Mouse (Mus musculus) large intestine, adult 2 months (tissue): ENCODE measurements around the gene Il24. TPM values are rescaled to one million over a fixed set of nuclear protein-coding genes. Genes with fewer than 3 reads are reported as not detected.

ENCODE experiments used
- DNase-seq: peaks from one replicate; pipeline ENCODE4 v3.0.0-alpha.2; 2012; ENCODE audit warnings: low read depth, low spot score
- WGBS: fragments of 180-500 bp; shearing (Covaris S2); methylation state at CpG from one replicate; pipeline ENCODE4 v1.1.7; 2018; 5-methylcytosine and 5-hydroxymethylcytosine counted together
- polyA plus RNA-seq: library from polyadenylated mRNA; depleted of rRNA; stranded (reverse); fragments of >200 nt; gene quantifications from 2 replicates; pipeline ENCODE4 v1.2.3, GENCODE M21; 2012; rRNA removed

Gene Il24
- polyA plus RNA-seq: not detected in 2 replicates

DNA sequence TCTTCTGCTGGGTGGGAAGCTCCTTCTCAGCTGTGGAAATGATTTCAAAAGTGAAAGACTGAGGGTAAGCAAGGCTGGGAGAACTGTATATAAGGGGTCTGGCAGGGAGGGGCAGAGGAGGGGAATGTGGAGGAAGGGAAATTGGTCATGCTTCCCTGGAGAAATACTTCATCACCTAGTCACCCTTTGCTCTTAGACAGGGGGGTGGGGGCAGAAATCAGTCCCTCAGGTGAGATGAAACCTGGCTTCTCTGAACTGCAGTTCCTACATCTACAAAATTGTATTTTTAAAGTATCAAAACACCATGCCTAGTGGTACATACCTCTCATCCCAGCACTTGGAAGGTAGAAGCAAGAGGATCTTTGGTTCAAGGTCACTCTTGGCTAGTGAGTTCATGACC lies at the start of gene Il24:
Gene Il24 (minus strand): TSS at position 101 of the 400 bp plus-strand sequence.
- DNase-seq: no peak

DNA sequence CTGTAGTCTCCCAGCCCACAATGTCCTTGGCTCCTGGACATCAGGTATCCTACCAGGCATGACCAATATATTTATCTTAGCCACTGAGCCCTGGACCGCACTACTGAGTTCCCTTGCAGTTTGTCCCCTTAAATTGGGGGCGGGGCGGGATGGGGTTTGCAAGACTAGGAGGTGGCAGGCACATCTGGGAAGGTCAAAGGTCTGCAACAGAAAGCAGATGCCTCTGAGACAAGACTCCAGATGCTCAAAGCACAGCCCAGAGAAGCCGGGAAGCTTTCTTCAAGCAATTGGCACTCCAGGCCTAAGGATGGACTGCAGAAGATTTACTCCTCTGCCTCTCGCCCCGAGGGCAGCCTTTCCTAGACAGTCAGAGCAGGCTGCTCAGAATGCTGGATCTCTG lies 49.1 kb upstream of the Il24 start:
- 58% methylated on average over 6 of the region's 6 CpGs for WGBS
- no peak for DNase-seq

DNA sequence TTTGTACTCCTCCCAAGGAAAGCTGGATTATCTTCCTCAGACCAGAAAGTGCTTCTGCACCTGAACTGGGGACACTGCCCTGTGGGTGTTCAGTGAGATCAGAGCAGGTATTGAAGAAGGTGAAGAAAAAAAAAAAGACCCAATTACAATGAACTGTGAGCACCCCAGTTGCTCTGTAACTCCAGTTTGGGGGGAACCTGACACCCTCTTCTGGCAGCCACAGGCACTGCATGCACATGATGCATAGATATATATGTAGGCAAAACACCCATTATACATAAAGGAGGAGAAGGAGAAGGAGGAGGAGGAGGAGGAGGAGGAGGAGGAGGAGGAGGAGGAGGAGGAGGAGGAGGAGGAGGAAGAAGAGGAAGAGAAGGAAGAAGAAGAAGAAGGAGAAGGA lies 39.2 kb upstream of the Il24 start:
- no peak for DNase-seq

DNA sequence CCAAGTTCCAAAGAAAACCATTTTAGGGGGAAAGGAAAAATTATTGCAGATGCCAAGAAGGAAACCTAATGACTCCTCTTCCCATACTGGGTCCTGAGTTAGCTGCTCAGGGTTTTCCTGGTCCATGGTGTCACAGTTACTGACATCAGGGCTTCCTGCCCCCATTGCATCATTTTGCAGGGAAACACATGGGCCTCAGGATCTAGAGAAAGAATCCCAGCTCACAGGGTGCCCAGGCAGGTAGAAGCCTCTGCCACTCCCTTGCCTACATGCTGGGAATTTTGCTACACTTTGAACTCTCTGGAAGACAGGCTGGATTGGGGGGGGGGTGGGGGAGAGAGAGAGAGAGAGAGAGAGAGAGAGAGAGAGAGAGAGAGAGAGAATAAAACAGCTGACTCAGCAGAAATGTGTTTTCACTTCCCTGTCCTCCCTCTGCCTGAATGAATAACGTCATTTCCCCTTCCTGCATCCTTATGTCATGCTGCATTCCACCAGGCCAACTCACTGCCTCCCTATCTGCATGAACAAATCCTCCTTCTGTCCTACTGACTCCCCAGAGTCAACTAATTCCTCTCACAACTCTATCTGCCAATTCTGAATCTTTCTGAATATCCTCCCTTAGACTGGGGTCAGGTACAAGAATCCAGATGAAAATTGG lies 31.2 kb upstream of the Il24 start:
- no peak for DNase-seq
- 10% methylated on average over 1 of the region's 1 CpGs for WGBS

DNA sequence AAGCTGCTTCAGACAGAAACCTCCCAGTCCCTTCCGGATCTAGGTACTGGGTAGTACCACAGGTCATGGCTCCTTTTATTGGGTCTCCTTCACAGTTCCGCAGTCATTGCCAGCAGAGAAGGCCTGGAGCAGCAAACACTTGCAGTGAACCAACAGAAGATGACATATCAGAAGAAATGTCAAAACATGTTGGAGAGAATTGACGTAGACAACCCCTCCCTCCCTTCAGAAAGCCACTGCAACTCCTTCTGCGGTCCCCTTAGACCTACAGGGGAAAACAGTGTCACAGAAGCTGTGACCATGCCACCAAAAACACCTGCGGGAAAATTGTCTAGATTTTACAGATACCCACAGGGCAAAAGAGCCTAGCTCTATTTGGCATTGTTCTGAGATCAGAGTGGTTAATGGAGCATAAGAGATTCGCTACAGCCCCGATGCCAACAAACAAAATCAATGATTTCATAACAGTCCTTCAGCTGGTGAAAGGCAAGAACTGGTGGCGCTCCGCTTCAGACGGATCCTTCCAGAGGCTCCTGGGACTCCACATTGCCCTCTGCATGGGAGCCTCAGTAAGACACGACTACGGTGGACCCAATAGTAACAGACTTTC lies 24.3 kb upstream of the Il24 start, which contains the start of gene Il20:
Gene Il20 (minus strand): TSS at position 51 of the 610 bp plus-strand sequence.
- 88% methylated on average over 12 of the region's 12 CpGs for WGBS
- DNase-seq: no peak

DNA sequence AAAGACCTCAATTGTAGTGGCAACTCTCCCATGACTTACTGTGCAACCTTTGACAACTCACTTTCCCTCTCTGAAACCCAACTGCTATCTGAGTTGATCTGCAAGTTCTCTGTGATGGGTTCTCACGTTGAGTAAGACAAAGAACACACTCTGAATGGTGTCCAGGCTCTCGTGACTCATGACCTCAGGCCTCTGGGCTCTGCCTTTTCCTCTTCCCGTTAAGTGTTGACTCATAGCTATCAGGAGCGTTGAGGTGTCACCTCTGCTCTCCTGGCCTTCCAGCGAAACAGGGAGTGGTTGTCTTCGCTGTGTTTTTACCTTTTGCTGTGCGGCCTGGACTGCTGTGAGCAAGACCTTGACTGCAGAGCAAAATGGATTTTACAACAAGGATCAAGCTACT lies 15.3 kb upstream of the Il24 start:
- WGBS: 38% methylated on average over 7 of the region's 7 CpGs
- no peak for DNase-seq

DNA sequence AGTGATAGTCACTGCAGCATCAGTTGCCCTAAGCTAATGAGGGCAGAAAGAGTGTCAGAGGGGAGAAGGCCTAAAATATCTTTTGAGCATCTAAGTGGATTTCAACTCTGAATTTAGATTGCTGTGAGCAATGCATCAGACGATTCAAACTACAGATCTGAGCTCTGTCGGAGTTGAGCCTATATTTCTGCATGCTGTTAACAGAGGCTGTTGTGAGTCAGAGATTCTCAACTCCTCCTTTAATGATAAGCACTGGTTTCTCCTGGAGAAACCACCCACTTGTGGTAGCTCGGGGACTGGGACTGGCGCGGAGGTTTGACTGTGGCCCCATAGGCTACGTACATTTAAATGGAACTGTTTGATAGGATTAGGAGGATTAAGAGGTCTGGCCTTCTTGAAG lies 7.2 kb upstream of the Il24 start:
- WGBS: 86% methylated on average over 6 of the region's 6 CpGs

DNA sequence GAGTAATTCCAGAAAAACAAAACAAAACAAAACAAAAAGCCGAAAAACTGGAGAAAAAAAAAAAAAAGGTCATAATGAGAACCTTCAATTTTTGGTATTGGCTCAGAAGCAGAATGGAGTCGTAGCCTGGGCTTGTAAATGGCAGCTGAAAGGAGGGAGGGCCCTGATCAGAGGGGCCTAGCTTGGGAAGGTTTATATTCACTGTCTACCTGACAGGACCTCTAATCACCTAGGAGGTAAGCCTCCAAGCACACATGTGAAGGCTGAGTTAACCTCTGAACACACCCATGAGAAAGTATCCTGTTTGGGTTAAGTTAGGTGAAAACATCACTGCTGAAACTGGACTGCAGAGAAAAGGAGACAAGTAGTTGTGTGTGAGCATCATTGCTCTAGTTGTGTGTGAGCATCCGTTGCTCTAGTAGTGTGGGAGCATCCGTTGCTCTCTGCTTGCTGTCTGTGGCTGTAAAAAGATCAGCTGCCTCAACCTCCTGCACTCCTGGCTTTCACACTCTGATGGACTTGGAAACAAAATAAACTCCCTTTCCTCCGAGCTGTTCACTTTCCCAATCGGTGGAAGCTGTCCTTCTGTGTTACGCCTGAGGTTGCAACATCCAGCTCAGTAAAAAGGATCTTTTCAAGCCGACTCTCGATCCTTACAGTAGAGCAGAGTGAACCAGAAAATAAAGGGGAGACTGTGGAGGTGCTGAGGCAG lies 6.2 kb upstream of the Il24 start:
- no peak for DNase-seq
- WGBS: 66% methylated on average over 9 of the region's 9 CpGs

More for the DNA sequence above, 7.2 kb upstream of the Il24 start:
- no peak for DNase-seq

DNA sequence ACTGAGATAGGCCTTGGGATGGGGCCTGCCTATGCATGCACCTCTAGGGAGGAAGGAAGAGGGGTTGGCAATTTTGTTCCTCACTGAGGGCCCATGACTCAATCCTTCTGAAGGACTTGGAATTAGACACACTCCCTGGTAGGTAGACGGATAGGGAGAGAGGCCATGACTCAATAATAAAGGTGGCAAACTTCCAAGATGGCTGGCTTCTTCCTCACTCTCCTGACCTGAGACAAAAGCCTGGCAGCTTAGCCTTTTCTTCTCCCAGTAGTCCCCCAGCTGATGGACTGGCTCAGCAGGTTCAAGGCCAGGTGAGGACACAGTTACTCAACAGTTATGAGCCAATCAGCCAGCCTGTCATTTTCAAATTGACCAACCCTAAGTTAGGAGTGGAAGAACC lies 5.2 kb upstream of the Il24 start:
- WGBS: 38% methylated on average over 1 of the region's 1 CpGs
- DNase-seq: no peak

DNA sequence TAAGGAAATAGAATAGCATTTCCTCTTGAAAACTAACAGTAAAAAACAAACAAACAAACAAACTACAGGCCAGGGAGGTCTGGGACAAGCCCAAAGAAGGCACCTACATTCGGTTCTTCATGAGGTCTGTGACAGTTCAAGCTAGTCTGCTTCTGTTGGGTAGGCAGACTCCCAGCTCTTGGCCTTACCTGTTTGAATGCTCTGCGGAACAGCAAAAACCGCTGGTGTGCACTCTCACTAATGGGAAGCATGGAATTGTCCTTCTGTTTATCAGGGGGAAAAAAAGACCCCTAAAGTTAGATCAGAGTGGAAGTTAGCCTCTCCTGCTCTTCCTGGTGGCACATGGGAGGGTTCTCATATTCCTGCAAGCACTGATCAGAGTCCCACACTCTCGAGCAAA lies 4.1 kb downstream of the Il24 start:
- no peak for DNase-seq
- 86% methylated on average over 4 of the region's 4 CpGs for WGBS

DNA sequence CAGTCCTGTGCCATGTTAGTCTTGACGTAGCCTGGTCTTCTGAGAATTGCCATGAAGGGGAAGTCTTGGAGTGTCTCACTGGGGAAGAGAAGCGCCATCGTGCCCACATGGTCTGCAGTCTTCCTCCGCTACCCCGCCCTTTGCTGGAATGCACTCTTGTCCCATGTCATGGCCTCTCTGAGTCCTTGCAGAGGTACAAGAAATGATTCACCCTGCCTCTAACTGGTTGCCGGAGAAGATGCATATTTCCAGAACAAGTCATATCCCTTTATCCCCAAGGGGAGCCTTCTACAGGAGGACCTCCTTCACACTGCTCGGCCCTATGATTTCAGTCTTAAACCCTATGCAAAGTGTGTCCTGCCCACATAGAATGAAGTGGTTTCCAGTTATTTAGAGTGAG lies 7.3 kb downstream of the Il24 start:
- 85% methylated on average over 7 of the region's 7 CpGs for WGBS

DNA sequence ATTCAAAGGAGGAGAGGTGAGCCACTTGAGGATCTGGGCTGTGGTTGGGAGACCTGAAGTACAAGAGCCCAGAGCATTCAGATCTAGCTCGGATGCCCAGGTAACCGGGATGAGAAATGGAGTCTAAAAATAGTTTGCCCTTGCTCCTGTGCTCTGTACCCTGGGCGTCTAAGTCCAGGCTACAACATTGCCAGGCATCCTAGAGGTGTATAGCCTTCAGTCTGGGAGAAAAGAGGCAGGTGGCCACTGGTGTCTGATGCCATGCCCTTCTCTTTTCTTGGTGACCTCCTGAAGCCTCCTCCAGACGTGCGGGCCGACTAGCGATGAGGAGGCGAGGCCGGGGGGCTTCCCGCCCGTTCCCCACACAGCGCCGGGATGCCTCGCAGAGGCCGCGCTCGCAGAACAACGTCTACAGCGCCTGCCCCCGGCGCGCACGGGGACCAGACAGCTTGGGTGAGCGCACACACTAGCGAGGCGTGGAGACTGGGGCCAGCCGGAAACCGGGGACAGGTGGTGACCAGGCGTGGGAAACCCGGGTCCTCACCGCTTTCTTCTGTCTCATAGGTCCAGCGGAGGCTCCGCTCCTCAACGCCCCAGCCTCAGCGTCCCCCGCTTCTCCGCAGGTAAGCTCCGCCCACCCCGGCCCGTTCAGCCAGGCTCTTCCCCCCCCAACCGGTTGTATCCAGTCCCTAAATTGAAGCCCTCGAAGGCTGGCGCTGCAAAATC lies 9.2 kb downstream of the Il24 start:
- 3% methylated on average over 43 of the region's 43 CpGs for WGBS
- DNase-seq: no peak

More for the DNA sequence above, 7.3 kb downstream of the Il24 start:
- no peak for DNase-seq

DNA sequence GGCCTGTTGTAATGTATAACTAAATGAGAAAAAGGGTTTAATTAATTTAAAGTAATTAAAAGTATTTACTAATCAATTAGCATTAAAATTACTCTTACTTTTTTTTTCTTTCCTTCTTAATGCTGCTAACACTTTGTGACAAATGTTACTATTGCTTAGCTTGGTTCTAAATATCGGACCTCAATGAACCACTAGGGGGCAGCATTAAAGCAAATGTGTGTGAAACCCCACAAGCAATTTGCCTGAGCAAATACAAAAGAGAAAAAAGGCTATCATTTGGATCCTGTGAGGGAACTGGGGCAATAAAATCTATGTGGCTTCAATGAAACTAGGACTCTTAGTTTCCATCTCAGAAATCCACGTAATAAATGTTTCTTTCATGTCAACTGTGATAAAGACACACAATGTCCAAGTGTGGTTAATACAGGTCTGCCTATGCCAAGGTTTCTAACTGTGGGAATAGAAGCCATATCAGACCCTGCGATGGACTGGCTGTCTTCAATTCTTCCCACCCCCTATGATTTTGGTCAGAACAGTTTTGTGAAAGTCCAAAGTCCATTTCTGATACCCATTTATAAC lies 10.2 kb downstream of the Il24 start:
- peak; percentile 43 for DNase-seq
- WGBS: 16% methylated on average over 3 of the region's 3 CpGs

DNA sequence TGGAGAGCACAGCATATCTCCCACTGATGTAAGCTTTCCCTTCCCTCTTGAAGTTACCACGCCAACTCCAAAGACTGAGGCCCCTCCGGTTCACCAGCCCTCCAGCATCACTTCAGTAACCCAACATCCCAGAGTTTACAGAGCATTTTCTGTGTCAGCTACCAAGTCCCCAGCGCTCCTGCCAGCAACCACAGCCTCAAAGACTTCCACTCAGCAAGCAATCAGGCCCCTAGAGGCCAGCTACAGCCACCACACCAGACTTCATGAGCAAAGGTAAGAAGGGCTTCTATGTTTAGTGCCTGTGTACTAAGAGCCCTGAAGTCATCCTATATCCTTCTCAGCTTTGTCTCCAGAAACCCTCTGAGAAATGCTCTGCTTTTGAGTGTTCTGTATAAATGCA lies 11.3 kb downstream of the Il24 start:
- DNase-seq: no peak
- WGBS: 82% methylated on average over 3 of the region's 3 CpGs

DNA sequence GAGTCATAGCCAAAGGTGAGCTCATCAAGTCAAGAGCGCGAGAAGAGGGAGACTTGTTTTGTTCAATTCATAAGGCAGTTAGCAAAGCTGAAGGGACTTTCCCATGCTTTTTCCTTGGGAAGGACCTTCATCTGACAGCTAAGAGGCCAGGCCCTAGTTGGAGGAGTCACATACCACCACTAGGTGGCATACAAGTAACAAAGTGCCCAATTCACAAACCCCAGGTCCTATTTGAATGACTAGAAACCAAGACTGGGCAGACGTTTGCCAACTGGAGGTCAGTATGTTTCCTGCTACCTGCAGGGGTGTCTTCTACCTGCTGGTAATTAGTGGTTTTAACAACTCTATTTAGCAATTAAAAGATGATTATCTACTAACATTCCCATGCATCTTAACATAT lies 12.1 kb downstream of the Il24 start:
- DNase-seq: peak; percentile 38
- WGBS: 16% methylated on average over 3 of the region's 3 CpGs

DNA sequence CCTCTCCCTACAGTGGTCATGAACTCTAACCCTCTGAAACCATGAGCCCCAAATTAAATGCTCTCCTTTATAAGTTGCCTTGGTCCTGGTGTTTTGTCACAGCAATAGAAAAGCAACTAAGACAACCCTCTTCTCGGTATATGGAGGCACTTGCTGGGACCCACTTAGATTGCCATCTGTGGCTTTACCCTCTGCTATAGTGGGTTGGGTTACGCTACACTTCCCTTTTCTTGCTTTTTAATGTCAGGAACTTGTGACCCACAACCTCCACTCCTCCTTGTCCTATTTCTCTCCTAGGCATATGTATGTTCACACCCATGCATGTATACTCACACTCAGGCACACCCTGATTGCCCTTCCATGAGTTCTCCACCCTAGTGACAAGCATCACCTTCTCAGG lies 14.3 kb downstream of the Il24 start:
- no peak for DNase-seq

DNA sequence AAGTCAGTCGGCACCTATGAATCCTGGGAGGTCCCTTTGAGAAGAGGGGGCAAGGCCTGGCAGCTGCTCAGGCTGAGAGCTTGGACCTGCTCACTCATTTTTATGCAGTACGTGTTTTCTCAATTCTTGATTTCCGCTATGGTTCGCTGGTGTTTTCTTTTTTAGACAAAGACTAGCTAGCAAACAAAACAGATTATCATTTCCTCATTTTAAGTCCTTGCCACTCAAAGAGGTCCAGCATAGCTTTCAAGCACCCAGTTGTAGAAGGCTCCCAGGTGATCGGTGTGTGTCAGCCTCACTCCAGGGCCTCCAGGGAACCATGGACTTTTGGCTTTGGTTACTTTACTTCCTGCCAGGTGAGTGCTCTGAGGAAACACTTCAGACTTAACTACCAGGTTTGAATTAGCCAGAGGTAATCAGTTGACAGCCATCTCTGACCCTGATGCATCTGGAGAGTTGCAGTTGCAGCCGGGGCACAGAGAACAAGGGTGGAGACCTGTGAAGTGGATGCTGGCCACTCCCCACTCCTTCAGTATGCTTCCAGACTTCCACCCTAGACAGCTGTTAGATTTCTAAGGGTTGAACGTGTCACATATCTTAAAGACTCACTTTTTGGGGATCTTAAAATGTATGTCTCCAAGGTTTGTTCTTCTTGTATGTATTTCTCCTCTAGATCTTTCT lies 21.6 kb downstream of the Il24 start, which contains the start of gene Fcmr:
Gene Fcmr (plus strand): TSS at position 129 of the 681 bp plus-strand sequence.
- DNase-seq: no peak
- WGBS: 71% methylated on average over 7 of the region's 7 CpGs

More for the DNA sequence above, 14.3 kb downstream of the Il24 start:
- WGBS: 95% methylated on average over 2 of the region's 2 CpGs

DNA sequence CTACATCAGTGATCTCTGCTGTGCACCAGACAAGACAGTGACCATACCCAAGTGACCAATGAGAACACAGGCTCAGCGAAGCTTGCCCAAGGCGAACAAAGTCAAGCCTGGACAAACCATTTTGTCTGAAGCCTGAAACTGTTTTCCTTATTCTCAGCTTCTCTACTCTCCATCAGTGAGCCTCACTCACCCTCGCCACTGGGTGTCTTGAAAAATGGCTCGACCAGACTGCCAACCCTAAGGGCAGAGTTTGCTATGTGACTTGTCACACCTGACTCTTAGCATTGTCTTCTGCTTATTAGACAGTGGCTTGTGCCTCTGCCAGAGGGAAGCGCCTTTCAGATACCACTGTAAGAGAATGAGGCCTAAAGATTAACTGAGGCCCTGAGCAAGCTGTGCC lies 22.5 kb downstream of the Il24 start:
- no peak for DNase-seq
- 97% methylated on average over 5 of the region's 5 CpGs for WGBS

DNA sequence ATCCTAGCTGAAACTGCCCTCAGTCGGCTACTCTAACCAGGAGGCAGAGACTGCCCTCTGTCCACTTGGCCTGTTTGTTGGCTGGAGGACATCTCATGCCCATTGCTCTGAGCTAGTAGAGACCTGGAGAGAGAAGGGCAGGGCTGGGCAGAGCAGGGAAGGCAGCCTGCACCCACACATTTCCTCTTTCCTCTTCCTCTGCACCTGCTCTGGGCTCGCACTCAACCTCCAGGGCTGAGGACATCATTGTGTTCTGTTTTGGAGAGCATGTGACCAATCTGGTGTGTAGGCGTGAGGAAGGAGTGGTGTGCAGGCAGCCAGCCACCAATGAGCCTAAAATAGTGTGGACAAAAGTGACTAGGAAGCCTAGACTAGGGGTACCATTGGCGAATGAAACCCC lies 23.0 kb downstream of the Il24 start:
- no peak for DNase-seq
- WGBS: 41% methylated on average over 4 of the region's 4 CpGs
